Mouse (Mus musculus): ENCODE measurements around the gene Kirrel3.

Kirrel3 gene

GRCm38 (mm10) chr9:34901216-34901615 lies 415.5 kb downstream of the Kirrel3 start:
- no peak for DNase-seq (ENCODE audit: low spot score)

GRCm38 (mm10) chr9:34901888-34902287 lies 416.2 kb downstream of the Kirrel3 start:
- DNase-seq (ENCODE audit: low spot score), result no peak

GRCm38 (mm10) chr9:34905164-34905563 lies 419.5 kb downstream of the Kirrel3 start:
- DNase-seq (ENCODE audit: low spot score), result no peak

GRCm38 (mm10) chr9:34908040-34908439 lies 422.3 kb downstream of the Kirrel3 start:
- no peak for DNase-seq (ENCODE audit: low spot score)

- DNase-seq (ENCODE audit: low spot score), result no peak
Observed at GRCm38 (mm10) chr9:34911838-34912237, 426.1 kb downstream of the Kirrel3 start.

GRCm38 (mm10) chr9:34912273-34912972 lies 426.7 kb downstream of the Kirrel3 start:
- no peak for DNase-seq (ENCODE audit: low spot score)

GRCm38 (mm10) chr9:34912996-34913395 lies 427.3 kb downstream of the Kirrel3 start:
- peak; percentile 53 for DNase-seq (ENCODE audit: low spot score)

GRCm38 (mm10) chr9:34918976-34919375 lies 433.3 kb downstream of the Kirrel3 start:
- no peak for DNase-seq (ENCODE audit: low spot score)

- DNase-seq (ENCODE audit: low spot score), result no peak
Observed at GRCm38 (mm10) chr9:34920116-34920515, 434.4 kb downstream of the Kirrel3 start.

- no peak for DNase-seq (ENCODE audit: low spot score)
Observed at GRCm38 (mm10) chr9:34921941-34922340, 436.2 kb downstream of the Kirrel3 start.

GRCm38 (mm10) chr9:34922716-34923115 lies 437.0 kb downstream of the Kirrel3 start:
- no peak for DNase-seq (ENCODE audit: low spot score)

- no peak for DNase-seq (ENCODE audit: low spot score)
Observed at GRCm38 (mm10) chr9:34923134-34923931, 437.6 kb downstream of the Kirrel3 start.

GRCm38 (mm10) chr9:34925616-34926015 lies 439.9 kb downstream of the Kirrel3 start:
- no peak for DNase-seq (ENCODE audit: low spot score)

- no peak for DNase-seq (ENCODE audit: low spot score)
Observed at GRCm38 (mm10) chr9:34930371-34930770, 444.7 kb downstream of the Kirrel3 start.

GRCm38 (mm10) chr9:34938140-34938539 lies 452.4 kb downstream of the Kirrel3 start:
- no peak for DNase-seq (ENCODE audit: low spot score)

GRCm38 (mm10) chr9:34939621-34940020 lies 453.9 kb downstream of the Kirrel3 start:
- DNase-seq (ENCODE audit: low spot score), result no peak

- DNase-seq (ENCODE audit: low spot score), result no peak
Observed at GRCm38 (mm10) chr9:34942122-34942831, 456.6 kb downstream of the Kirrel3 start.

- no peak for DNase-seq (ENCODE audit: low spot score)
Observed at GRCm38 (mm10) chr9:34942996-34943395, 457.3 kb downstream of the Kirrel3 start.

- no peak for DNase-seq (ENCODE audit: low spot score)
Observed at GRCm38 (mm10) chr9:34945301-34945700, 459.6 kb downstream of the Kirrel3 start.

GRCm38 (mm10) chr9:34947258-34947657 lies 461.6 kb downstream of the Kirrel3 start:
- no peak for DNase-seq (ENCODE audit: low spot score)

- DNase-seq (ENCODE audit: low spot score), result no peak
Observed at GRCm38 (mm10) chr9:34947717-34948116, 462.0 kb downstream of the Kirrel3 start.

GRCm38 (mm10) chr9:34953420-34953819 lies 467.7 kb downstream of the Kirrel3 start:
- DNase-seq (ENCODE audit: low spot score), result no peak

- no peak for DNase-seq (ENCODE audit: low spot score)
Observed at GRCm38 (mm10) chr9:34954212-34954611, 468.5 kb downstream of the Kirrel3 start.
